Mouse (Mus musculus) left cerebral cortex, postnatal 36 days (tissue): ENCODE measurements around the gene Ptcd2. TPM values are rescaled to one million over a fixed set of nuclear protein-coding genes. Genes with fewer than 3 reads are reported as not detected.
A peak's percentile ranks its signal among the peaks of the same experiment; 100 is the strongest.

Experiments used
- DNase-seq, 2 experiments: peaks; one replicate each; pipeline ENCODE4 v3.0.0; 2021 to 2022; ENCODE audit warnings: low spot score in 2 of 2, mixed read lengths in 1 of 2
- intact Hi-C: fragments of 180-260 bp; cut with DNase I; formaldehyde crosslinking; loops from one replicate; pipeline ENCODE4 v1.15.1; 2025
- total RNA-seq, 2 experiments: library from RNA; stranded (reverse); gene quantifications; 2 replicates each; pipeline ENCODE4 v1.2.3; 2021

The Ptcd2 gene
- total RNA-seq, 2 experiments from 2014 or later, result 31.4 to 33.9 TPM

DNA sequence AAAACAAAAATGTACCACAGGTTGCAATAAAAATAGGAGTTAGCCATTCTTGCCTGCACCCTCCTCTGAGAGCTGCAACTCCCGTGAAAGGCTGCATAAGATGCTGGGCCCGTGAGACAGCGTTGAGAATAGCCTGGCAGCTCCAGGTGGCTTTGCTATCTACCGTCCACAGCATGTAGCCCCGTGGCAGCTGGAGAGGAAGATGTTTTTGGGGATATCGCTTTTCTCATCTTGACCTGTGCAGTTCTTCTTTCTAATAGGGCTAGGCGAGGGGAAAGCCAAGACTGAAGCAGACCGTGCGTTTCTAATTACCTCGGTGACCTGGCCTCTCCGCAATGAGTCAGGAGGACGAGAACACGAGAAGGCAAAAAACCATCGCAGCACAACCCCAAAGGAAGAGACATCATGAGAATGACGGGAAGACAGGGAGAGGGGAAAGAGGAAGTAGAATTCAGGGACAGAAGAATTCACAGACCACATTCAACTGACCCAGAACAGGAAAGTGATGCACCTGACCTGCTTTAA lies 29.8 kb downstream of the Ptcd2 start:
- intact Hi-C loops, result loop anchor here (5.0 kb wide), 1 partner anchor 447 kb away; no protein-coding TSS in a partner anchor
- no peak for DNase-seq

DNA sequence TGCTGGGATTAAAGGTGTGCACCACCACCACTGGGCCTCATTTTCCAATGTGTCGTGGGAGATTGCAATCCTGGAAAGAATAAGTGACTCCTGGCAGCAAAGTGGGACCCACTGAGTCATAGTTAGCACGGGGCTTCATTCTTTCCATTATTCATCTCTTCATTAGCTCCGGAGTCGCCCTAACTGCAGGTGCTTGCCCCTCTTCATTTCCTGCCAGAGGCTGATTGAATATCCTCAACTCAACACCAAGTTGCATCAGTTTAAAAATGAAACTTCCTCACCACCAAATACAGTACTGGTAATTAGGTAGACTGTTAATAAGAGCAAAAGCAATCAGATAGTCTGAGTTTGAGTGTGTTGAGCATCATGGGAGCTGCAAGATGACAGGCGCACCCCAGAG lies 30.4 kb downstream of the Ptcd2 start:
- intact Hi-C loops, result no loop called here
- no peak for DNase-seq

DNA sequence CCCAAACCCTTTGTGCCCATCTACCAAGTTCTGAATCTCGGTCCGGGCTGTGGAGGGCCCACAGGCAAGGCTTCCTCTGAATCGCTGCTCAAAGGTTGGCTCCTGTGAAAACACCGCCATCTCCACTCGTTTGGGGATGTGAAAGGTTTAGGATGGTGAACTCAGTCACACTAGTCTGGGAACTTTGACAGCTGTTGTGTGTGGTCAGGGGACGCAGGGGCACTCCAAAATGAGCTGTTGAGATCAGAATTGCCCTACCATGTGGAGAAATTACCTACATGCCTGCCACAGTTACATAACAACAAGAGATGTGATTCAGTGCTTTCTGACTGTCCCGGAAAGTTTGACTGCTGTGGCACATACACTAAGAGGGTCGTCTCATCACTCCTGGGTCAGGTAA lies 36.1 kb downstream of the Ptcd2 start:
- intact Hi-C loops, result no loop called here
- no peak for DNase-seq

DNA sequence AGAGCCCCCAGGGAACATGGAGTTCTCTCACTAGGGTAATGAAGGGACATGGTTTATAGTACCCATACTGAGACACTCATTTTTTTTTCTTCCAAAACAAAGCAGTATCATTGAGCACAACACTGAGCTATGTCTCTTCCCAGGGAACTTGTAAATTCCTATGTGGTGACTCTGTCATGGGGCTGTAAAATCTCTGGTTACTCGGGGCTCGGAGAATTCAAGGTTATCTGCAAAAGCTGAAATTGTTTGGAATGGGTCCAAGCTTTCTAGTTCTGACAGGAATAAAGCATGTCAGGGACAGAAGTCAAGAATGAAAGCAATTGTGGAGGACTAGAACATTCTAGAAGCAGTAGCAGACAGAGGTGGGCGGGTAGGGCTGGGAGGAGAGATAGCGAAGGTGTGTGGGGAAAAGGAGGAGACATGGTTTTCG lies 36.6 kb downstream of the Ptcd2 start:
- DNase-seq, result no peak
- intact Hi-C loops, result no loop called here

DNA sequence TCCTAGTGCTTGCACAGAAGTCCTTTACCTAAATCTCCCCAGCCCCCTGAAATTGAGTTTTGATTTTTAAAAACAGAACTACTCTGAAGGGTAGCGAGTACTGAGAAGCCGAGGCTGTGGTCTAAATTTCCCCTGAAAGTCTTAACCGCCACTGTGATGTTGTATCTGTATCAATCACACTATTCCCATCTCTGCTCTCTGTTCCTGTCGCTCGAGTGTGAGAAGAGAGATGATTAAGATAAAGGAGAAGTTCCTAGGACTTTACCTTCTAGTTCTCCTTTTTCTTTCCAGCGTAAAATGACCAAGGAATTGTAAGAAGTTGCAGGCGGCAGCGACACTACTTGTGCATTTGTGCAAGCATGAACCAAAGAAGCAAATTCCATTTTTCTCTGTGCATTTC lies 38.3 kb downstream of the Ptcd2 start:
- no peak for DNase-seq
- intact Hi-C loops, result no loop called here

DNA sequence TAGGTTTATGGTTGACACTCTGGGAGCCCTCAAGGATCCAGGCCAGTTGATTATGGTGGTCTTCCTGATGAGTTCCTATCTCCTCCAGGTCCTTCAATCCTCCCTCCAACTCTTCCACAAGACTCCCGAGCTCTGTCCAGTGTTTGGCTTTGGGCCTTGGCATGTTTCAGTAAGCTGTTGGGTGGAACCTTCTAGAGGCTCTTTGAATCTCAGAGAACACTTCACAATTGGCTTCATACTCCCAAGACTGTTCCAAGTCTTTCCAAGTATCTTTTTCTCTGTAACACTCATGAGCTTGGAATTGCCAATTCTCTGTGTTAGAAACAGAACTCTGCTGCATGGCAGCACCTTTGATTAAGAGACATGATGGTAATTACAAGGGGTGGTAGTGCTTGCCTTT lies 39.3 kb downstream of the Ptcd2 start:
- DNase-seq, result no peak
- intact Hi-C loops, result no loop called here

DNA sequence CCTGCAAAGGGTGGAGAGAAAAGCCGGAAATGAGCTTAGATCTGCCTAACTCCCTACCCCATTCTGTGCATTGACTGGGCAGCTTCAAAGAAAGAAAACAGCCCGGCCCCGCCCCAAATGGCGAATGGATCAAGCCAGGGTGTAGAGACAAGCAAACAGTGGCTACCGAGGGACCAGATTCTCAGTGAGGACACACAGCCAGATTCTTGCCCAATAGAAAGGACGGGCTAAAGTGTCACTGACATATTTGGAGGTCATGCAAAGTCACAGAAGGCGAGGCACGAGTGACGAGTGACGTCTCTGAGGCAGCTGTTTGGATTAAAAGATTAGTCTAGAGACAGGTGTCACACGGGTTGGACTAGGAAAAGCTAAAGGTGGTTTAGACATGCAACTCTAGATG lies 40.1 kb downstream of the Ptcd2 start:
- no peak for DNase-seq
- intact Hi-C loops, result no loop called here

DNA sequence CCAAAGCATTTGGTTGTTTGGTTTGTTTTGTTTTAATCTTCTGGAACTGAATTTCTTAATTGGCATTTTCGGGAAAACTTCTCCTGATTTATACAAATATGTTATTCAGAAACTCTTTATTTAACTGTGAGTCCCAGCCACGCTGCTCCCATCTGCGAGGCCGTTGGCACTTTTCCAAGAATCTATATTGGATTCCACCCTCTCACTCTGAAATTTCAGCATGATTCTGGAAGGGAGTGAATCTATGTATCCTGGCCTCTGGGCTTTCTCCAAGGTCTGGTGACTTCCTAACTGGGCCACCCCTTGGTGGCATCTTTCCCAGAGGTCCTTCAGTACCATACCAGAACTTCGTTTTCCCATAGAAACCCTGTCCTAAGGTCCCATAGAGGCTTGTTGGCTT lies 40.7 kb downstream of the Ptcd2 start:
- intact Hi-C loops, result no loop called here
- DNase-seq, result peak; percentile 54 to 60

DNA sequence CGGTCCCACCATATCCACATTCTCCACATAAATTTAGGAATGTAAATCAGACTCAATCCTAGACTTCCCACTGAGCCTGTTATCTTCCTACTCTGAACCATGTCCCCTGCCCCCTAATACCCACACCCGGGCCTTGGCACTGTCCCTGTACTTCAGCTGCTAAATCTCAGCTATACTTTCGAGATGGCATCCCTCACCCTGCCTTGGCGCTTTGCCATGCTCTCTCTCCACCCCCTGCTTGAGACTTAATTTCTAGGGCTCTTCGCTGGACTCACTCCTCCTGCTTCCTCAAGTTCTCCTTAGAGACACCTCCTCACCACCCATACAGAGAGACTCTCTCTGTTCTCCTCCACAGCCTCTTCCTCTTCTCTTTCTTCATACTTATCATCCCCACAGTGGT lies 44.6 kb downstream of the Ptcd2 start:
- intact Hi-C loops, result no loop called here
- DNase-seq, result no peak

DNA sequence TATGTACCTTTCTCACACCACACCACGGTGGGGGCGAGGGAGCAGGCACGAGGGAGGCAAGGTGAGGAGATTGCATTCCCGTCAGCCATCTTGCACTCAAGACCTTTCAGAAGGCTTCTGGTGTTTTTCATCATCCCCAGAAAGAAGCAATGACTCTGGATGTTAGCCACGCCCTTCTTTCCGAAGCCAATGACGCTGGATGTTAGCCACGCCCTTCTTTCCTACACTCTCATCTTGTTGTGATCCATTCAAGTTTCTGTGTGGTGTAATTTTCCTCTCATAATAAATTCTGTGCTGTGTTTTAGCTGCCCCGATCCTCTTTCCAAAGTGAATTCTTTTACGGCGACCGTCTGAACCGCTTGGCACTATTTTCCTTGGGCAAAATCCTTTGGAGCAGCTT lies 50.3 kb downstream of the Ptcd2 start:
- intact Hi-C loops, result no loop called here
- DNase-seq, result no peak

DNA sequence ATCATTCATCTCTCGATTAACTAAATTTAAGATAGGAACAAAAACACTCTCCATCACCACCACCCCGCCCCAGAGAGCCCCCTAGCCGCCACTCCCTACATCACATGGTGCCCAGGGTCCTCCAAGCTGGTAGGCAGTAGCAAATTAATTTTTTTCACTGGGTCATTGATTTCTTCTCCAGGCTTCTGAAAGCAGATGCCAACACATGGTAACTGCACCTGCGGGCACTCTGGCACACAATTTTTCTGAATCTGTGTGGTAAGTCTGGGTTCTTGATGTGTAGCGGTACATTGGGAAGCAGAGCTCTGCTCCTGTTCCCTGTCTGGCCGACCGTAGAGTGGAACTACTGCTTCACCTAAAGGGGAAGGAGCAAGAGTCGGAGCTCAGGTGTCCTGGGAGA lies 53.7 kb downstream of the Ptcd2 start:
- no peak for DNase-seq
- intact Hi-C loops, result no loop called here

DNA sequence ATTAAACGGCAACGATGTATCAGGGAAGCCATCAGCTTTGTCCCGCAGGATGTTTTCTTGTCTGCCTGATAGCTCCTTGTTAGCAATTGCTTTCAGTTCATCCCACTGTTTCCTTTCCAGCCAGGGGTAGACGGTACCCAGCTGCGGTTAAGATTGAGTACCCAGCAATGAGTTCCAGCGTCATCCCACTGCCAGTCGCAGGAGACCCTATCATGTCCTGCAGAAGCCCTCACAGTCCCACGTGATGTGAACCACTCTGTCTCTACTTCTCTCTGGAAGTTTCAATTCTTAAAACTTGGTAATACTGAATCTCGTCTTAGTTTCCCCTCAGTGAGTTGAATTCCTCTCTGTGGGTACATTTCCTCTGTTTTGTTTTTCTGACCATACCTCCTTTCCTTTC lies 56.7 kb downstream of the Ptcd2 start:
- no peak for DNase-seq
- intact Hi-C loops, result no loop called here

DNA sequence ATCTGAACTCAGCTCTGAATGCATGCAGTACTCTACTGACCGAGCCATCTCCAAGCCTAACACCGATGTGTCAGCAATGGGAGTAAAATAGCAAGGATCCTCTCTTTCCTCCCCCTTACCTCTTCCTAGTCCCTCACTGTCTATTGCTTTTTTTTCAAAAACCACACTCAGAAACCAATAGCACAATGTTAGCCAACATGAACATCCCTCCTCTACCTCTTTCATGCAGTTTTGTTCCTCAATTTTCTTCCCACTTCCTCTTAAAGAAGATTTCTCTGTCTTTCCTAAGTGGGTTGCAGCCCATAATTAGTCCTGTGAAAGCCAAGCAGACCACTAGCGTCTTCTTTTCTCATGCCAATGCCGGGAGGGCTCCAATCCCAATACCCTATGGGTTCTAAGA lies 57.3 kb downstream of the Ptcd2 start:
- no peak for DNase-seq
- intact Hi-C loops, result no loop called here

DNA sequence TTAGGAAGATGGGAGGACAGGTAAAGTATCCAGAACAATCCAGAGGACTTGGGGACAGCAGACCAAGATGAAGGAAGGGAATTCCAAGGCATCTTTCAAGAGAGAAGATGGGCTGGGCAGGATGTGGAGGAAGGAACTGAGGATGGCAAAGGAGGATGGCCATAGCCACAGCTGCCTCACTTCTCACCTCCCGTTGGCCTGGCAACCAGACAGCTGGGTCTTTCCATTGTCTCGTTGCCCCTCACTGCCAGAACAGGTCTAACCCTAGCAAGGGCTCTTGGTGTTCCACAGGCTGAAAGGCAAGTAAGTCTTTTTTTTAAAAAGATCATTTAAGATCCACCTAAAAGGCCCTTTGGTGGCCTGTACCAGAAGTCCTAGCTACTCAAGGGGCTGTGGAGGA lies 59.3 kb downstream of the Ptcd2 start:
- DNase-seq, result no peak
- intact Hi-C loops, result no loop called here

DNA sequence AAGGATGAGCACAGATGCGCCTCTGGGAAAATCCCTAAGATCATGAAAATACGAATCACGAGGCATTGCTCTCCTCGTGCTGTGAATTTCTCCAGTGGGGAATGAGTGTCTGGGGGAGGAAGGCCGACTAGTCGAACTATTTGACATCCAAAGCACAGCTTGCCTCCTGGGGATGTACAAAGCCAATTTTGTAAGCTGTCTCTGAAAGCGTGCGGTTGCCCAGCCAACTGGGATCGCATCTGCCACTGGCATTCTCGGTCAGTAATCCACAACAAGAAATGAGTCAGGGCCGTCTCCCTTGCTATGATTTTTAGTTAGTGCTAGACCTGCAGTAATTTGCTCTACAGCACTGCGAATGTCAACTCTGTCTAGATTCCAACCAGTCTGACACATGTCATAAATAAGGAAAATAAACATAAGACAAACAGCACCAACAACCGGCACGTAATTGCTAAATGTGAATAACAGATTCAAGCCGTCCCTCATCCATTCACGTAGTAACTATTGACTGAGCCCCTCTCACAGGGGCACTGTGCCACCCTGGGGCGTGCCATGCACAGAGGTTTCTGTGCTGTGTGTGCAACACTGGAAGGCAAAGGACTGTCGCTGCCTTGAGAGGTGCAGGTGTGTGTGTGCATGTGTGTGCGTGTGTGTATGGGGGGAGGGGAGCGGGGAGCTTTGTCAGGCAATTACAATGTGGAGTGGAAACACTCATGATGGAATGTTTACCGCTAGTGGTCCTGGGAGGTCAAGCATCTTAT lies 59.9 kb downstream of the Ptcd2 start:
- intact Hi-C loops, result no loop called here
- DNase-seq, result peak; percentile 27 to 40

DNA sequence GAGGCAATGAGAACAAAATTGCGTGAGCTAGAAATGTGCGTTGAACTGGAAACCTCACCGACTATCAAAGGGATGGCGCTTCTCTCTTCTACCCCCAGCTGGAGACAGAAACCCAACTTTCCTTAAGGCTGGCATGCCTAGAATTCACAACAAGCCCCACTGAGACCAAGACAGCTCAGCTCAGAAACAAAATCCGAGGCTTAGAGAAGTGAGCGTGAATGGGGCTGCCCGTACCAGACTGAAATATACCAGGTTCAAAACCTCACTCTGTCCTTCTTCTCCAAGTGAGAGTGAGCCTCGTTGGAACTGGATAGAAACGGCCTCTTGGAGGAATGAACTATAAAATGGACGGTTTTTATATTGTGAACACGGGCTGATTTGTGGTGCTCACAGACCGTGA lies 60.6 kb downstream of the Ptcd2 start:
- intact Hi-C loops, result no loop called here
- DNase-seq, result no peak

DNA sequence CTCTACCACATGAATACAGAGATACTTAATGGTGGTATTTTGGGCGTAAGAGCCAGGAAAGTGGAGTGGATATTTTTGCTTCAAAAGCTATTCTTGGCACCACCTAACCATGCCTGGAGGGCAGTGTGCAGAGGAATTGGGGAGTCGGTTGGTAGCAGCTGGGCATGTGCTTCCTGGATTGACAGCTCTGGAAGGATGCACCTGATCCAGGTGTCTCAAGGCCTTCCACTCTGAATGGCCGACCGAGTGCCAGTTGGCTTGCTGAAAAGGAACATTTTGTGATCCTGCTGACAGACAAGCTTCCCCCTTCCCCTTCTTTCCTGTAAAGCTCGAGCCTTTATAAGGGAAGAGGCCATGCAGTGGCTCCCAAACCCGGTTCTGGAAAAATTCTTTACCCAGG lies 61.5 kb downstream of the Ptcd2 start:
- intact Hi-C loops, result no loop called here
- DNase-seq, result no peak

DNA sequence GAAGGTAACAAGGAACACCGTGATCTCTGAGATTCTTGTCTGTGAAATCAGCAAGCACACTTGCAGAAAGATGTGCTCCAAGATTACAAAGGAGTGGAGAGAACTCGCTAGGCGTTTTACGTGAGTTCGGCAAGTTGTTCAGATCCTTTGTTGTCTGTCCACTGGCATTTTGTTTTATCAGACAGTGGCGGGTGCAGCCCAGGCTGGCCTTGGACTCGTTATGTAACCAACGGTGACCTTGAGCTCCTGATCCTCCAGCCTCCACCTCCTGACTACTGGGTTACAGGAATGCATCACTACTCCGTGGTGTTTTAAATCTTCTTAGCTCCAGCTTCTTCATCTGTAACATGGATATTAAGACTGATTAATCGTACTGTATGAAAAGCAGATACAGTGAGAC lies 65.2 kb downstream of the Ptcd2 start:
- DNase-seq, result no peak
- intact Hi-C loops, result no loop called here

DNA sequence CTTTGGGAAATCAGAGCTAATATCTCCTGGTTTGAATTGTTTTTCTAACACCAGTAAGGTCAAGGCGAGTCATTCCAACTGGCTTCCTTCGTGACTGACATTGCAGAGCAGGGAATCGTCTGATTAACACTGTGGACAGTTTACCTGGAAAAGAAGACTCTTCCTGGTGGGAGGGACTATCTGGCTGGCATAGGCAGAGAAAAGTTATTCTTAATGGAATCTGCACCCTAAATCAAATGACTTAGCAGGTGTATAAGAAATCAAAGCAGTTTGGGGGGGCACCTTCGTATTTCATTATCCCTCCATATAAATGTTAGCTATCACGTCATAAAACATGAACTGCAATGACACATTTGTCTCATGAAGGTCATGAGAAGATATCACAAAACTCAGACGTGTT lies 66.0 kb downstream of the Ptcd2 start:
- intact Hi-C loops, result no loop called here
- DNase-seq, result no peak

DNA sequence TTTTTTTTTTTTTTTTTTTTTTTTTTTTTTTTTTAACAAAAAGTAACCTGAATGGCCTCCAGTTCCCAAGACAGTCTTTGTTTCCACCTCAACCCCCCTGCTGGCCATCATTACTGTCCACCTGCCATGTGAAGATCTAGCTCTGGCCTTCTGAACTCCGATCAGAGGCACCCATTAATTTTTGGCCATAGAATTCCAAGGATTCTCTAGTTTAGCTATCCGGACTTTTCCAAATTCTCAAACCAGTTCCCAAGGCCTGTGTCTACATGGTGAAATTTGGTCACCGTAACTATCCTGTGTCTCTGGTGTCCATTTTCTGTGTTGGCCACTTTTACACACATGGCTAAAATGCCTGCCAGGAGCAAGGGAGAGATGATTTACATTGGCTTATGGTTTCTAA lies 67.0 kb downstream of the Ptcd2 start:
- no peak for DNase-seq
- intact Hi-C loops, result no loop called here

DNA sequence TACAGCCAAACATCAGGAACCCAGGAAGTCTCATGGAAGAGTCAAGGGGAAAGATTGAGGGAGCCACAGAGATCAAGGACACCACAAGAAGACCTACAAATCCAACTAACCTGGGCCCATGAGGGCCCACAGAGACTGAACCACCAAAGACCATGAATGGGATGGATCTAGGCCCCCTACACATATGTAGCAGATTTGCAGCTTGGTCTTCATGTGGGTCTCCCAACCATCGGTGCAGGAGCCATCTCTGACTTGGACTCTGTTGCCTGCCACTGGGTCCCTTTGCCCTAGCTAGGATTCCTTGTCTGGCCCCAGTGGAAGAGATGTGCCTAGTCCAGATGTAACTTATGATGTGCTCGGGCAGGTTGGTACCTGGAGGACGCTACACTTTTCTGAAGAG lies 72.5 kb downstream of the Ptcd2 start:
- intact Hi-C loops, result no loop called here
- DNase-seq, result no peak
